In genomic region chr13:35383000-35383623, GRCm38 (mm10) we compare ENCODE assay signal across 12 mouse cellular contexts.
DNase-seq lines count a peak whose midpoint lies in the region; ATAC-seq and TF ChIP-seq lines count a peak whose summit lies in the region.
"Had no signal": no experiment of that assay in that cellular context is flagged by ENCODE, and none has a peak within 500 bp of the region (broad histone marks: within the 10 kb centered on the region; RNA-seq: fewer than 3 reads in every experiment).

No protein-coding gene starts in this region.

- no peaks in the 10 kb centered on the region for H3K4me1 ChIP-seq in embryonic facial prominence, embryonic 14.5 days (ENCODE audit: control insufficient read depth, insufficient read depth, low read length)
- peaks cover 11% of the 10 kb centered on the region for H3K4me1 ChIP-seq in embryonic facial prominence, embryonic 10.5 days
- H3K4me1 ChIP-seq in kidney, embryonic 15.5 days = peaks cover 6% of the 10 kb centered on the region; the same call in 1 of the 2 replicates
- H3K4me1 ChIP-seq in forebrain, embryonic 10.5 days = 0 out of 2 replicates have a peak, but pooled peaks cover 4% of the 10 kb centered on the region
- H3K4me1 ChIP-seq in midbrain, postnatal 0 days (ENCODE audit: insufficient read depth, low read length) = no peaks in the 10 kb centered on the region
- H3K4me1 ChIP-seq: liver, embryonic 15.5 days; neural tube, embryonic 12.5 days had no signal

- no peaks in the 10 kb centered on the region for H3K36me3 ChIP-seq in embryonic facial prominence, embryonic 14.5 days (ENCODE audit: control insufficient read depth, insufficient read depth, low read length)
- no peaks in the 10 kb centered on the region for H3K36me3 ChIP-seq in embryonic facial prominence, embryonic 10.5 days (replicated peaks)
- no peaks in the 10 kb centered on the region for H3K36me3 ChIP-seq in kidney, embryonic 15.5 days
- H3K36me3 ChIP-seq in forebrain, embryonic 10.5 days (replicated peaks) = no peaks in the 10 kb centered on the region
- no peaks in the 10 kb centered on the region for H3K36me3 ChIP-seq in midbrain, postnatal 0 days (ENCODE audit: insufficient read depth, low read length)
- H3K36me3 ChIP-seq: liver, embryonic 15.5 days; neural tube, embryonic 12.5 days had no signal

- H3K4me2 ChIP-seq in embryonic facial prominence, embryonic 14.5 days (ENCODE audit: low read depth, low read length) = no peak overlapping the region
- H3K4me2 ChIP-seq in kidney, embryonic 15.5 days = 0 out of 2 replicates have a peak overlapping the region, but pooled peaks have one; percentile 1
- H3K4me2 ChIP-seq in midbrain, postnatal 0 days (ENCODE audit: low read depth, low read length, poor library complexity, severe bottlenecking) = no peak overlapping the region
- H3K4me2 ChIP-seq: liver, embryonic 15.5 days; neural tube, embryonic 12.5 days had no signal

- DNase-seq in embryonic facial prominence, embryonic 14.5 days (ENCODE audit: low spot score) = no peak
- DNase-seq in embryonic facial prominence, embryonic 10.5 days (ENCODE audit: low spot score) = no peak
- peak; percentile 3 for DNase-seq in ovary, adult 18-20 months (ENCODE audit: low spot score)
- DNase-seq in ovary, postnatal 14 days (ENCODE audit: low spot score) = no peak
- no peak for DNase-seq in adrenal gland, postnatal 4 days (ENCODE audit: low spot score in 2 of 2)
- DNase-seq in forebrain, embryonic 10.5 days (ENCODE audit: extremely low spot score, low spot score) = no peak
- DNase-seq in midbrain, postnatal 0 days (ENCODE audit: low spot score) = no peak
- DNase-seq: B cell, adult 2 months; right cerebral cortex, postnatal 4 days had no signal

- H3K27ac ChIP-seq in embryonic facial prominence, embryonic 14.5 days (replicated peaks; ENCODE audit: low read depth, low read length) = no peak overlapping the region
- H3K27ac ChIP-seq in embryonic facial prominence, embryonic 10.5 days (replicated peaks) = no peak overlapping the region
- no peak overlapping the region for H3K27ac ChIP-seq in kidney, embryonic 15.5 days
- H3K27ac ChIP-seq in forebrain, embryonic 10.5 days = no peak overlapping the region
- H3K27ac ChIP-seq in midbrain, postnatal 0 days (ENCODE audit: low read depth, low read length) = no peak overlapping the region
- H3K27ac ChIP-seq: liver, embryonic 15.5 days; neural tube, embryonic 12.5 days had no signal

- no peaks in the 10 kb centered on the region for H3K9me3 ChIP-seq in embryonic facial prominence, embryonic 14.5 days (ENCODE audit: control insufficient read depth, low read length)
- H3K9me3 ChIP-seq in embryonic facial prominence, embryonic 10.5 days = no peaks in the 10 kb centered on the region
- H3K9me3 ChIP-seq in kidney, embryonic 15.5 days (replicated peaks) = no peaks in the 10 kb centered on the region
- no peaks in the 10 kb centered on the region for H3K9me3 ChIP-seq in forebrain, embryonic 10.5 days
- H3K9me3 ChIP-seq in midbrain, postnatal 0 days (ENCODE audit: low read length) = no peaks in the 10 kb centered on the region
- H3K9me3 ChIP-seq: liver, embryonic 15.5 days; neural tube, embryonic 12.5 days had no signal

- no peak overlapping the region for H3K4me3 ChIP-seq in embryonic facial prominence, embryonic 14.5 days (ENCODE audit: low read depth, low read length)
- H3K4me3 ChIP-seq in embryonic facial prominence, embryonic 10.5 days = no peak overlapping the region
- no peak overlapping the region for H3K4me3 ChIP-seq in kidney, embryonic 15.5 days (replicated peaks)
- no peak overlapping the region for H3K4me3 ChIP-seq in forebrain, embryonic 10.5 days
- no peak overlapping the region for H3K4me3 ChIP-seq in midbrain, postnatal 0 days (ENCODE audit: low read depth, low read length)
- H3K4me3 ChIP-seq: liver, embryonic 15.5 days; neural tube, embryonic 12.5 days had no signal

- ATAC-seq in embryonic facial prominence, embryonic 14.5 days (ENCODE audit: low read depth) = peak; percentile 37; the same call in 1 of the 2 replicates
- peak; percentile 66; the same call in 1 of the 2 replicates for ATAC-seq in kidney, embryonic 15.5 days (replicated peaks; ENCODE audit: low FRiP score)
- no peak for ATAC-seq in midbrain, postnatal 0 days (ENCODE audit: low FRiP score)

- no peaks in the 10 kb centered on the region for H3K27me3 ChIP-seq in embryonic facial prominence, embryonic 14.5 days (replicated peaks; ENCODE audit: control insufficient read depth, insufficient read depth, low read length)
- H3K27me3 ChIP-seq in embryonic facial prominence, embryonic 10.5 days (replicated peaks; ENCODE audit: low read depth, poor library complexity, severe bottlenecking) = no peaks in the 10 kb centered on the region
- H3K27me3 ChIP-seq in kidney, embryonic 15.5 days = no peaks in the 10 kb centered on the region
- H3K27me3 ChIP-seq in forebrain, embryonic 10.5 days (ENCODE audit: poor library complexity, severe bottlenecking) = no peaks in the 10 kb centered on the region
- no peaks in the 10 kb centered on the region for H3K27me3 ChIP-seq in midbrain, postnatal 0 days (ENCODE audit: insufficient read depth, low read length)
- H3K27me3 ChIP-seq: liver, embryonic 15.5 days; neural tube, embryonic 12.5 days had no signal

- 39% methylated on average over 12 of the region's 12 CpGs for WGBS in embryonic facial prominence, embryonic 14.5 days
- 39% methylated on average over 12 of the region's 12 CpGs for WGBS in embryonic facial prominence, embryonic 10.5 days
- WGBS in kidney, embryonic 15.5 days = 41% methylated on average over 12 of the region's 12 CpGs
- WGBS in forebrain, embryonic 10.5 days = 40% methylated on average over 12 of the region's 12 CpGs
- 50% methylated on average over 12 of the region's 12 CpGs for WGBS in midbrain, postnatal 0 days

- no peak overlapping the region for H3K9ac ChIP-seq in embryonic facial prominence, embryonic 14.5 days (ENCODE audit: low read depth, low read length)
- no peak overlapping the region for H3K9ac ChIP-seq in kidney, embryonic 15.5 days
- H3K9ac ChIP-seq in midbrain, postnatal 0 days (replicated peaks; ENCODE audit: low read length, poor library complexity, severe bottlenecking) = no peak overlapping the region
- H3K9ac ChIP-seq: liver, embryonic 15.5 days; neural tube, embryonic 12.5 days had no signal

- no peak for TF ChIP-seq CTCF in midbrain, postnatal 0 days (IDR thresholded peaks at IDR 0.05)
